Mouse (Mus musculus) frontal cortex, postnatal 14 days (tissue): ENCODE results near the gene Amer2.

ENCODE experiments used
- DNase-seq, 2 experiments: peaks; one replicate each; pipeline ENCODE4 v3.0.0; 2022; ENCODE audit warnings: low spot score in 2 of 2

Gene Amer2

GRCm38 (mm10) chr14:60386591-60387501, 13.8 kb downstream of the Amer2 start:
- no peak for DNase-seq

- no peak for DNase-seq
These were observed 15.3 kb downstream of the Amer2 start for GRCm38 (mm10) chr14:60388332-60388731.

GRCm38 (mm10) chr14:60392202-60392601, 19.1 kb downstream of the Amer2 start:
- DNase-seq, result no peak

- no peak for DNase-seq
These were observed 24.3 kb downstream of the Amer2 start for GRCm38 (mm10) chr14:60397321-60397720.

- peak in 1 of 2 experiments; percentile 44 for DNase-seq
These were observed 25.8 kb downstream of the Amer2 start for GRCm38 (mm10) chr14:60398861-60399260.

- no peak for DNase-seq
These were observed 30.2 kb downstream of the Amer2 start for GRCm38 (mm10) chr14:60403228-60403627.

GRCm38 (mm10) chr14:60405829-60406228, 32.8 kb downstream of the Amer2 start:
- DNase-seq, result no peak

GRCm38 (mm10) chr14:60406543-60406942, 33.5 kb downstream of the Amer2 start:
- DNase-seq, result no peak

GRCm38 (mm10) chr14:60407319-60407718, 34.3 kb downstream of the Amer2 start:
- no peak for DNase-seq

GRCm38 (mm10) chr14:60409702-60410491, 36.8 kb downstream of the Amer2 start:
- no peak for DNase-seq

- no peak for DNase-seq
These were observed 38.2 kb downstream of the Amer2 start for GRCm38 (mm10) chr14:60411229-60411628.

- peak; percentile 70 to 78 for DNase-seq
These were observed 41.6 kb downstream of the Amer2 start for GRCm38 (mm10) chr14:60414691-60415090.

GRCm38 (mm10) chr14:60417924-60418323, 44.9 kb downstream of the Amer2 start:
- DNase-seq, result no peak

- no peak for DNase-seq
These were observed 49.9 kb downstream of the Amer2 start for GRCm38 (mm10) chr14:60422920-60423319.

GRCm38 (mm10) chr14:60424174-60424573, 51.1 kb downstream of the Amer2 start:
- DNase-seq, result no peak

- DNase-seq, result no peak
These were observed 52.5 kb downstream of the Amer2 start for GRCm38 (mm10) chr14:60425553-60425952.

- DNase-seq, result no peak
These were observed 54.8 kb downstream of the Amer2 start for GRCm38 (mm10) chr14:60427896-60428295.

- DNase-seq, result no peak
These were observed 56.5 kb downstream of the Amer2 start for GRCm38 (mm10) chr14:60429513-60429912.

- DNase-seq, result no peak
These were observed 58.5 kb downstream of the Amer2 start for GRCm38 (mm10) chr14:60431515-60431914.

- DNase-seq, result no peak
These were observed 59.1 kb downstream of the Amer2 start for GRCm38 (mm10) chr14:60432136-60432535.

- peak in 1 of 2 experiments; percentile 14 for DNase-seq
These were observed 62.5 kb downstream of the Amer2 start for GRCm38 (mm10) chr14:60435515-60435914.

- DNase-seq, result no peak
These were observed 63.3 kb downstream of the Amer2 start for GRCm38 (mm10) chr14:60436364-60436763.
